Mouse (Mus musculus): ENCODE results near the gene Vps37b. TPM values are rescaled to one million over a fixed set of nuclear protein-coding genes. Genes with fewer than 3 reads are reported as not detected.
A peak's percentile ranks its signal among the peaks of the same experiment; 100 is the strongest.

The Vps37b gene
- 39.6 and 44.4 TPM in 2 replicates for polyA plus RNA-seq (2015; fragmentation: Nextera tagmentation; extraction: Ambion mirVana)

- WGBS, result under 1% methylated on average over 52 of the region's 52 CpGs
- Histone ChIP-seq H3K4me3 (replicated peaks; ENCODE audit: low read length) (peak within 1 kb of the TSS; percentile 77), H3K9ac (ENCODE audit: low read length) (peak within 1 kb of the TSS; percentile 93), H3K36me3 (ENCODE audit: control insufficient read depth, insufficient read depth, low read length) (no peaks in the 10 kb centered on the region), H3K4me2 (ENCODE audit: low read depth, low read length) (peak within 1 kb of the TSS; percentile 63), H3K9me3 (replicated peaks; ENCODE audit: control insufficient read depth, low read length) (no peaks in the 10 kb centered on the region), H3K27me3 (ENCODE audit: control insufficient read depth, insufficient read depth, low read length) (no peaks in the 10 kb centered on the region), H3K27ac (ENCODE audit: low read length) (peak within 1 kb of the TSS; percentile 95), H3K4me1 (ENCODE audit: control insufficient read depth, insufficient read depth, low read length) (peaks cover 40% of the 10 kb centered on the region)
- peak; percentile 87 for ATAC-seq (ENCODE audit: insufficient read depth, low FRiP score)
Observed at GRCm38 (mm10) chr5:124032001-124032508, at the start of gene Vps37b. Gene Vps37b, minus strand, starts transcription at chr5:124032270.

- H3K36me3 ChIP-seq (ENCODE audit: control insufficient read depth, insufficient read depth, low read length), result no peaks in the 10 kb centered on the region
- no peaks in the 10 kb centered on the region for H3K27me3 ChIP-seq (ENCODE audit: control insufficient read depth, insufficient read depth, low read length)
- H3K4me1 ChIP-seq (ENCODE audit: control insufficient read depth, insufficient read depth, low read length), result peaks cover 12% of the 10 kb centered on the region
- no peak overlapping the region for H3K4me2 ChIP-seq (ENCODE audit: low read depth, low read length)
- ATAC-seq (ENCODE audit: insufficient read depth, low FRiP score), result no peak
- H3K4me3 ChIP-seq (replicated peaks; ENCODE audit: low read length), result no peak overlapping the region
- 86% methylated on average over 17 of the region's 17 CpGs for WGBS
- H3K27ac ChIP-seq (ENCODE audit: low read length), result no peak overlapping the region
- H3K9me3 ChIP-seq (replicated peaks; ENCODE audit: control insufficient read depth, low read length), result no peaks in the 10 kb centered on the region
- H3K9ac ChIP-seq (ENCODE audit: low read length), result no peak overlapping the region
Observed at GRCm38 (mm10) chr5:124079880-124080279, 47.8 kb upstream of the Vps37b start.

- peak; percentile 19; the same call in 1 of the 2 replicates for ATAC-seq (ENCODE audit: insufficient read depth, low FRiP score)
- Histone ChIP-seq H3K27me3 (ENCODE audit: control insufficient read depth, insufficient read depth, low read length) (no peaks in the 10 kb centered on the region), H3K9me3 (replicated peaks; ENCODE audit: control insufficient read depth, low read length) (no peaks in the 10 kb centered on the region), H3K36me3 (ENCODE audit: control insufficient read depth, insufficient read depth, low read length) (no peaks in the 10 kb centered on the region), H3K4me3 (replicated peaks; ENCODE audit: low read length) (no peak overlapping the region), H3K4me1 (ENCODE audit: control insufficient read depth, insufficient read depth, low read length) (peaks cover 15% of the 10 kb centered on the region), H3K4me2 (ENCODE audit: low read depth, low read length) (no peak overlapping the region), H3K27ac (ENCODE audit: low read length) (no peak overlapping the region), H3K9ac (ENCODE audit: low read length) (peak overlapping the region; percentile 47; the same call in 1 of the 2 replicates)
- 57% methylated on average over 9 of the region's 9 CpGs for WGBS
Observed at GRCm38 (mm10) chr5:124078794-124079416, 46.8 kb upstream of the Vps37b start.

- Histone ChIP-seq H3K4me3 (replicated peaks; ENCODE audit: low read length) (no peak overlapping the region), H3K4me1 (ENCODE audit: control insufficient read depth, insufficient read depth, low read length) (peaks cover 15% of the 10 kb centered on the region), H3K36me3 (ENCODE audit: control insufficient read depth, insufficient read depth, low read length) (no peaks in the 10 kb centered on the region), H3K9me3 (replicated peaks; ENCODE audit: control insufficient read depth, low read length) (no peaks in the 10 kb centered on the region), H3K27me3 (ENCODE audit: control insufficient read depth, insufficient read depth, low read length) (no peaks in the 10 kb centered on the region), H3K27ac (ENCODE audit: low read length) (peak overlapping the region; percentile 18; the same call in 1 of the 2 replicates), H3K4me2 (ENCODE audit: low read depth, low read length) (no peak overlapping the region), H3K9ac (ENCODE audit: low read length) (no peak overlapping the region; the same call in 1 of the 2 replicates)
- ATAC-seq (ENCODE audit: insufficient read depth, low FRiP score), result no peak
- 50% methylated on average over 6 of the region's 6 CpGs for WGBS
Observed at GRCm38 (mm10) chr5:124077856-124078460, 45.9 kb upstream of the Vps37b start.

GRCm38 (mm10) chr5:124077241-124077640, 45.2 kb upstream of the Vps37b start:
- no peak overlapping the region for H3K9ac ChIP-seq (ENCODE audit: low read length)
- peak overlapping the region; percentile 75; the same call in 1 of the 2 replicates for H3K27ac ChIP-seq (ENCODE audit: low read length)
- H3K4me2 ChIP-seq (ENCODE audit: low read depth, low read length), result no peak overlapping the region
- no peaks in the 10 kb centered on the region for H3K27me3 ChIP-seq (ENCODE audit: control insufficient read depth, insufficient read depth, low read length)
- no peaks in the 10 kb centered on the region for H3K9me3 ChIP-seq (replicated peaks; ENCODE audit: control insufficient read depth, low read length)
- H3K4me3 ChIP-seq (replicated peaks; ENCODE audit: low read length), result no peak overlapping the region
- 78% methylated on average over 13 of the region's 13 CpGs for WGBS
- no peaks in the 10 kb centered on the region for H3K36me3 ChIP-seq (ENCODE audit: control insufficient read depth, insufficient read depth, low read length)
- H3K4me1 ChIP-seq (ENCODE audit: control insufficient read depth, insufficient read depth, low read length), result peaks cover 15% of the 10 kb centered on the region
- no peak for ATAC-seq (ENCODE audit: insufficient read depth, low FRiP score)

- no peak overlapping the region for H3K9ac ChIP-seq (ENCODE audit: low read length)
- H3K4me1 ChIP-seq (ENCODE audit: control insufficient read depth, insufficient read depth, low read length), result peaks cover 15% of the 10 kb centered on the region
- WGBS, result 42% methylated on average over 9 of the region's 9 CpGs
- H3K4me3 ChIP-seq (replicated peaks; ENCODE audit: low read length), result no peak overlapping the region
- peak; percentile 79; the same call in 1 of the 2 replicates for ATAC-seq (ENCODE audit: insufficient read depth, low FRiP score)
- H3K4me2 ChIP-seq (ENCODE audit: low read depth, low read length), result no peak overlapping the region
- no peaks in the 10 kb centered on the region for H3K27me3 ChIP-seq (ENCODE audit: control insufficient read depth, insufficient read depth, low read length)
- H3K27ac ChIP-seq (ENCODE audit: low read length), result peak overlapping the region; percentile 75
- H3K36me3 ChIP-seq (ENCODE audit: control insufficient read depth, insufficient read depth, low read length), result no peaks in the 10 kb centered on the region
- no peaks in the 10 kb centered on the region for H3K9me3 ChIP-seq (replicated peaks; ENCODE audit: control insufficient read depth, low read length)
Observed at GRCm38 (mm10) chr5:124076559-124076958, 44.5 kb upstream of the Vps37b start.

- 56% methylated on average over 9 of the region's 9 CpGs for WGBS
- Histone ChIP-seq H3K4me2 (ENCODE audit: low read depth, low read length) (no peak overlapping the region), H3K4me3 (replicated peaks; ENCODE audit: low read length) (no peak overlapping the region), H3K9me3 (replicated peaks; ENCODE audit: control insufficient read depth, low read length) (no peaks in the 10 kb centered on the region), H3K36me3 (ENCODE audit: control insufficient read depth, insufficient read depth, low read length) (no peaks in the 10 kb centered on the region), H3K27ac (ENCODE audit: low read length) (peak overlapping the region; percentile 71), H3K4me1 (ENCODE audit: control insufficient read depth, insufficient read depth, low read length) (peaks cover 15% of the 10 kb centered on the region), H3K27me3 (ENCODE audit: control insufficient read depth, insufficient read depth, low read length) (no peaks in the 10 kb centered on the region), H3K9ac (ENCODE audit: low read length) (peak overlapping the region; percentile 54)
- no peak for ATAC-seq (ENCODE audit: insufficient read depth, low FRiP score)
Observed at GRCm38 (mm10) chr5:124075716-124076115, 43.6 kb upstream of the Vps37b start.

- no peak for ATAC-seq (ENCODE audit: insufficient read depth, low FRiP score)
- Histone ChIP-seq H3K9ac (ENCODE audit: low read length) (no peak overlapping the region), H3K4me3 (replicated peaks; ENCODE audit: low read length) (no peak overlapping the region), H3K36me3 (ENCODE audit: control insufficient read depth, insufficient read depth, low read length) (no peaks in the 10 kb centered on the region), H3K4me1 (ENCODE audit: control insufficient read depth, insufficient read depth, low read length) (peaks cover 15% of the 10 kb centered on the region), H3K9me3 (replicated peaks; ENCODE audit: control insufficient read depth, low read length) (no peaks in the 10 kb centered on the region), H3K27me3 (ENCODE audit: control insufficient read depth, insufficient read depth, low read length) (no peaks in the 10 kb centered on the region), H3K4me2 (ENCODE audit: low read depth, low read length) (no peak overlapping the region), H3K27ac (ENCODE audit: low read length) (peak overlapping the region; percentile 71; the same call in 1 of the 2 replicates)
- WGBS, result 28% methylated on average over 10 of the region's 10 CpGs
Observed at GRCm38 (mm10) chr5:124074845-124075307, 42.8 kb upstream of the Vps37b start.

GRCm38 (mm10) chr5:124073682-124074081, 41.6 kb upstream of the Vps37b start:
- Histone ChIP-seq H3K27me3 (ENCODE audit: control insufficient read depth, insufficient read depth, low read length) (no peaks in the 10 kb centered on the region), H3K4me1 (ENCODE audit: control insufficient read depth, insufficient read depth, low read length) (peaks cover 15% of the 10 kb centered on the region), H3K36me3 (ENCODE audit: control insufficient read depth, insufficient read depth, low read length) (no peaks in the 10 kb centered on the region), H3K9me3 (replicated peaks; ENCODE audit: control insufficient read depth, low read length) (no peaks in the 10 kb centered on the region), H3K4me3 (replicated peaks; ENCODE audit: low read length) (no peak overlapping the region), H3K9ac (ENCODE audit: low read length) (0 out of 2 replicates have a peak overlapping the region, but pooled peaks have one; percentile 3), H3K27ac (ENCODE audit: low read length) (no peak overlapping the region), H3K4me2 (ENCODE audit: low read depth, low read length) (no peak overlapping the region)
- ATAC-seq (ENCODE audit: insufficient read depth, low FRiP score), result no peak
- 54% methylated on average over 9 of the region's 9 CpGs for WGBS
